Mouse (Mus musculus): ENCODE measurements around the gene Lrch3. TPM values are rescaled to one million over a fixed set of nuclear protein-coding genes. Genes with fewer than 3 reads are reported as not detected.

Gene Lrch3
- polyA plus RNA-seq, 1 experiment from 2014 or later: 53.4 TPM

- H3K4me1 ChIP-seq: no peaks in the 10 kb centered on the region
- no peaks in the 10 kb centered on the region for H3K9me3 ChIP-seq
- H3K27ac ChIP-seq (replicated peaks): no peak overlapping the region
- H3K4me3 ChIP-seq: no peak overlapping the region
- 85% methylated on average over 7 of the region's 7 CpGs for WGBS
- no peak for ATAC-seq (ENCODE audit: low FRiP score, low read depth)
- H3K4me2 ChIP-seq (replicated peaks): no peak overlapping the region
- no peak overlapping the region for H3K9ac ChIP-seq (replicated peaks)
- peaks cover 61% of the 10 kb centered on the region for H3K36me3 ChIP-seq
- no peaks in the 10 kb centered on the region for H3K27me3 ChIP-seq
Measured at GRCm38 (mm10) chr16:33007436-33007835, 93.5 kb downstream of the Lrch3 start.

DNA sequence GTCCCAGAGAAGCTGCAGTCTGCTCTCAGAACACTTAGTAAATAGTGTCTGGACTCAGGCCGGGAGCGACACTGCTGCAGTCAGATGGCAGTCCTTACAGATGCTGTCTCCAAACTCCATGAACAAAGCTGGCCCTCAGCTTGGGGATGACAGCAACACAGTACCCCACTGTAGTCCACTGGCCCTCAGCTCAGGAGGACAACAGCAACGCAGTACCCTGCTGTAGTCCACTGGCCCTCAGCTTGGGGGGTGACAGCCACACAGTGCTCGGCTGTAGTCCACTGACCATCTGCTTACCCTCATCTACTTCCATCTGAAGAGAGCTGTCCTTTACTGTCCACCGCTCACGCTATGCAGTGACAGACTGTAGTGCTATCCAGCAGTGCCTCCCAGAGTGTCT, 96.3 kb downstream of the Lrch3 start:
- no peak for ATAC-seq (ENCODE audit: low FRiP score, low read depth)
- no peak overlapping the region for H3K4me2 ChIP-seq (replicated peaks)
- H3K4me3 ChIP-seq: no peak overlapping the region
- 95% methylated on average over 6 of the region's 6 CpGs for WGBS
- no peak overlapping the region for H3K9ac ChIP-seq (replicated peaks)
- H3K36me3 ChIP-seq: peaks cover 75% of the 10 kb centered on the region
- H3K9me3 ChIP-seq: no peaks in the 10 kb centered on the region
- H3K4me1 ChIP-seq: no peaks in the 10 kb centered on the region
- H3K27ac ChIP-seq (replicated peaks): no peak overlapping the region
- no peaks in the 10 kb centered on the region for H3K27me3 ChIP-seq

DNA sequence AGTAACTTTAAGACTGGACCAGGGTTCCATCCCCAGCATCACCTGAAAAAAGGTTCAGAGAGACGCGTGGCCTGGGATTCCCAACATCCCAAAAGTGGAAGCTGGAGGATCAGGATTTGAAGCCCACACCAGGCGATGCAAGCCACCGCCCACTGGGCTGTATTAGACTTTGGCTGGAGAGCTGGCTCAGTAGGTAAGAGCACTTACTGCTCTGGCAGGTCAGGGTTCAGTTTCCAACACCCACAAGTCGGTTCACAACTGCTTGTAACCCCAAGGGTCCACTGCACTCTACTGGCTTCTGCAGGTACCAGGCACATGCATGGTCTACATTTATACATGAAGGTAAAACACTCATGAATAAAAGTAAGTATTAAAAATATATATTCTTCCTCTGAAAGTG, 99.9 kb downstream of the Lrch3 start:
- whole genome bisulfite sequencing: 91% methylated on average over 5 of the region's 5 CpGs
- H3K36me3 ChIP-seq: peaks cover 55% of the 10 kb centered on the region
- no peak overlapping the region for H3K9ac ChIP-seq (replicated peaks)
- ATAC-seq (ENCODE audit: low FRiP score, low read depth): no peak
- no peaks in the 10 kb centered on the region for H3K27me3 ChIP-seq
- no peaks in the 10 kb centered on the region for H3K9me3 ChIP-seq
- H3K4me2 ChIP-seq (replicated peaks): no peak overlapping the region
- H3K4me1 ChIP-seq: no peaks in the 10 kb centered on the region
- no peak overlapping the region for H3K4me3 ChIP-seq
- no peak overlapping the region for H3K27ac ChIP-seq (replicated peaks)

DNA sequence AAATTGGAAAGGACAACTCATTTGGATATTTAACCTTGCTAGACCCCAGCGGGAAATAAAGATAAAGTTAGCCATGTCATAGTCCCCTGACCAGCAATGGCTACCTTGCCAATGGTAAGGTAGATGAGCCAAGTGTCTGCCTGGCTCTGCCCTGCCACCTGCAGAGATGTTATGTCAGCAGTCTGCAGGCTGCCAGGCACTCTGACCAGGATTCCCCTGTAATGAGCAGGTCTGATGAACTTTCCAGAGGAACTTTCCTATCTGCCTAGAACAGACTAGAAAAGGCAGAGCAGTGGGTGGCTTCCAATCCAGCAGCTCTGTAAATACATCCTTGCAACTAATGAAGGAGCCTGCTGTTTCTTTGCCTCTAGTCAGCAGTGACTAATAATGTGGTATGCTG, 101.0 kb downstream of the Lrch3 start:
- Histone ChIP-seq H3K27me3 (no peaks in the 10 kb centered on the region), H3K4me2 (replicated peaks) (no peak overlapping the region), H3K9me3 (no peaks in the 10 kb centered on the region), H3K4me1 (no peaks in the 10 kb centered on the region), H3K36me3 (peaks cover 44% of the 10 kb centered on the region), H3K4me3 (no peak overlapping the region), H3K9ac (replicated peaks) (no peak overlapping the region), H3K27ac (replicated peaks) (no peak overlapping the region)
- no peak for ATAC-seq (ENCODE audit: low FRiP score, low read depth)
- 94% methylated on average over 1 of the region's 1 CpGs for WGBS

- WGBS: 95% methylated on average over 3 of the region's 3 CpGs
- ATAC-seq (ENCODE audit: low FRiP score, low read depth): no peak
- H3K4me3 ChIP-seq: no peak overlapping the region
- H3K4me1 ChIP-seq: no peaks in the 10 kb centered on the region
- H3K27ac ChIP-seq (replicated peaks): no peak overlapping the region
- no peak overlapping the region for H3K9ac ChIP-seq (replicated peaks)
- H3K9me3 ChIP-seq: no peaks in the 10 kb centered on the region
- peaks cover 39% of the 10 kb centered on the region for H3K36me3 ChIP-seq
- H3K27me3 ChIP-seq: no peaks in the 10 kb centered on the region
- no peak overlapping the region for H3K4me2 ChIP-seq (replicated peaks)
Measured at GRCm38 (mm10) chr16:33015396-33015907, 101.6 kb downstream of the Lrch3 start.

- no peak overlapping the region for H3K9ac ChIP-seq (replicated peaks)
- H3K36me3 ChIP-seq: peaks cover 39% of the 10 kb centered on the region
- no peak overlapping the region for H3K4me2 ChIP-seq (replicated peaks)
- H3K4me1 ChIP-seq: no peaks in the 10 kb centered on the region
- 87% methylated on average over 2 of the region's 2 CpGs for WGBS
- H3K4me3 ChIP-seq: no peak overlapping the region
- no peaks in the 10 kb centered on the region for H3K27me3 ChIP-seq
- no peak for ATAC-seq (ENCODE audit: low FRiP score, low read depth)
- H3K27ac ChIP-seq (replicated peaks): no peak overlapping the region
- no peaks in the 10 kb centered on the region for H3K9me3 ChIP-seq
Measured at GRCm38 (mm10) chr16:33015986-33016385, 102.1 kb downstream of the Lrch3 start.

GRCm38 (mm10) chr16:33017677-33018349, 103.9 kb downstream of the Lrch3 start:
- Histone ChIP-seq H3K9ac (replicated peaks) (no peak overlapping the region), H3K36me3 (peaks cover 27% of the 10 kb centered on the region), H3K27me3 (no peaks in the 10 kb centered on the region), H3K4me1 (no peaks in the 10 kb centered on the region), H3K27ac (replicated peaks) (no peak overlapping the region), H3K4me2 (replicated peaks) (no peak overlapping the region), H3K9me3 (no peaks in the 10 kb centered on the region), H3K4me3 (no peak overlapping the region)
- 92% methylated on average over 5 of the region's 5 CpGs for WGBS
- ATAC-seq (ENCODE audit: low FRiP score, low read depth): no peak

- 0 out of 2 replicates have a peak overlapping the region, but pooled peaks have one; percentile 6 for H3K27ac ChIP-seq (replicated peaks)
- peaks cover 13% of the 10 kb centered on the region; the same call in 1 of the 2 replicates for H3K36me3 ChIP-seq
- no peak overlapping the region for H3K4me3 ChIP-seq
- ATAC-seq (ENCODE audit: low FRiP score, low read depth): no peak
- WGBS: 79% methylated on average over 21 of the region's 21 CpGs
- H3K9ac ChIP-seq (replicated peaks): no peak overlapping the region
- no peaks in the 10 kb centered on the region for H3K27me3 ChIP-seq
- no peaks in the 10 kb centered on the region for H3K9me3 ChIP-seq
- H3K4me1 ChIP-seq: no peaks in the 10 kb centered on the region
- no peak overlapping the region for H3K4me2 ChIP-seq (replicated peaks)
Measured at GRCm38 (mm10) chr16:33019117-33019770, 105.3 kb downstream of the Lrch3 start.

DNA sequence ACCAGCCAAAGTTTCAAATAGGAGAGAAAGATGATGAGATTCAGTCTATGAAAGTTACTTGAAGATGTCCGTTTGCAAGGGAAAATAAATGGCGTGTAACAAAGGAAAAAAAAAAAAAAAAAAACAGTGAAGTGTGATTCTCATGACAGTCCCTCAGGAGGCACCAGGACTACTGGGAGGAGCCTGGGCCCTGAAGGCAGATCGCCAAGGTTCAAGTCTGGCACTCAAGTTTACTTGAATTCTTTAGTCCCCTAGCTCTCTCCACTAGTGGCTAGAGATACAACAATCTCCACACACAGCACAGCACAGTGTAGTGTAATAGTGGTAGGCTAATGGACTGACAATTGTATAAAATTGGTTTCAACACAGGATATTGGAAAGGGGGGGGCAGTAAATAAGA, 107.5 kb downstream of the Lrch3 start:
- no peak overlapping the region for H3K9ac ChIP-seq (replicated peaks)
- no peak overlapping the region for H3K27ac ChIP-seq (replicated peaks)
- no peaks in the 10 kb centered on the region for H3K9me3 ChIP-seq
- no peak for ATAC-seq (ENCODE audit: low FRiP score, low read depth)
- WGBS: 83% methylated on average over 3 of the region's 3 CpGs
- no peak overlapping the region for H3K4me2 ChIP-seq (replicated peaks)
- H3K4me3 ChIP-seq: no peak overlapping the region
- no peaks in the 10 kb centered on the region for H3K36me3 ChIP-seq
- H3K27me3 ChIP-seq: no peaks in the 10 kb centered on the region
- H3K4me1 ChIP-seq: no peaks in the 10 kb centered on the region

GRCm38 (mm10) chr16:33023750-33024149, 109.8 kb downstream of the Lrch3 start:
- Histone ChIP-seq H3K4me2 (replicated peaks) (no peak overlapping the region), H3K4me1 (no peaks in the 10 kb centered on the region), H3K27ac (replicated peaks) (no peak overlapping the region), H3K27me3 (no peaks in the 10 kb centered on the region), H3K36me3 (no peaks in the 10 kb centered on the region), H3K9ac (replicated peaks) (no peak overlapping the region), H3K4me3 (no peak overlapping the region), H3K9me3 (no peaks in the 10 kb centered on the region)
- ATAC-seq (ENCODE audit: low FRiP score, low read depth): no peak
- 8% methylated on average over 4 of the region's 4 CpGs for WGBS

DNA sequence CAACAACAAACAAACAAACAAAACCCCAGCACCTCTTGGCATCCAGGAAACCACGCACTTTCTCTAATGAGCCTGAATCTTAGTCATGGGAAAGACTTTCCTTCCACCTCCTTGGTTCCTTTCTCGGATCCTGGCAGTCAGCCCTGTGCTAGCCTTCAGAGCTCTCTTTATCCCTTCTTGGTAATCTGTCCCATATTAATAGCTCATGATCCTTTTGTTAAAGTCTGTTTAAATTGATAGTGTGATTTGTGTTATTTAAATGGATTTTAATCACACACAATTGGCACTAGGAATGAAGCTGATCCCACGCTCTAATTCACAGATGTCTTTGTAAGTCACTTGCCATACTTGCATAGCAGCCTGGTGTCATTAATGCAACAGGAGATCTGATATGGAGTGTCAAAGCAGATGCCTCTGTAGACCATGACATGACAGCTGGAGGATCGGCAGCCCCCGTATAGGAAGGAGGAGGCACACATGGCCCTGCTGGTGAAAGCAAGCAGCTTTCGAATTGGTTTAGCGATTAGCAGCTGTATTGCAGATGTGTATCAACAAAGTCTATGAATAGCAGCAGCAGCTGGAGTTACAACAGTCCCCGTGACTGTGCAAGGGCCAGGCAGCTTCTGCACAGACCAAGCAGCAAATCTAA, 110.7 kb downstream of the Lrch3 start:
- H3K36me3 ChIP-seq: no peaks in the 10 kb centered on the region
- no peak overlapping the region for H3K9ac ChIP-seq (replicated peaks)
- H3K4me1 ChIP-seq: no peaks in the 10 kb centered on the region
- no peaks in the 10 kb centered on the region for H3K9me3 ChIP-seq
- H3K4me2 ChIP-seq (replicated peaks): no peak overlapping the region
- H3K4me3 ChIP-seq: no peak overlapping the region
- no peak overlapping the region for H3K27ac ChIP-seq (replicated peaks)
- WGBS: 80% methylated on average over 8 of the region's 8 CpGs
- no peaks in the 10 kb centered on the region for H3K27me3 ChIP-seq
- ATAC-seq (ENCODE audit: low FRiP score, low read depth): no peak

- Histone ChIP-seq H3K9ac (replicated peaks) (no peak overlapping the region), H3K27ac (replicated peaks) (no peak overlapping the region), H3K4me1 (no peaks in the 10 kb centered on the region), H3K4me3 (no peak overlapping the region), H3K9me3 (no peaks in the 10 kb centered on the region), H3K36me3 (no peaks in the 10 kb centered on the region), H3K4me2 (replicated peaks) (no peak overlapping the region), H3K27me3 (no peaks in the 10 kb centered on the region)
- ATAC-seq (ENCODE audit: low FRiP score, low read depth): no peak
- 87% methylated on average over 7 of the region's 7 CpGs for WGBS
Measured at GRCm38 (mm10) chr16:33026357-33026756, 112.5 kb downstream of the Lrch3 start.
